Mouse (Mus musculus): Measurements from ENCODE around the gene Bpifb6. TPM values are rescaled to one million over a fixed set of nuclear protein-coding genes. Genes with fewer than 3 reads are reported as not detected.

Gene Bpifb6
- polyA plus RNA-seq, 1 experiment from 2014 or later: not detected

GRCm38 (mm10) chr2:153870984-153871383 is 29.2 kb upstream of the Bpifb6 start, which contains the start of gene Sun5:
Sun5 (minus strand) TSS chr2:153871084.
- TF ChIP-seq EP300 (IDR thresholded peaks at IDR 0.05) (no peak), CTCF (IDR thresholded peaks at IDR 0.05) (no peak)
- ATAC-seq (no peak), DNase-seq (ENCODE audit: low spot score) (no peak)
- Histone ChIP-seq H3K4me3 (ENCODE audit: low read depth, low read length) (no peak within 1 kb of the TSS), H3K36me3 (ENCODE audit: insufficient read depth, low read length) (no peaks in the 10 kb centered on the region), H3K27ac (ENCODE audit: low read length) (no peak within 1 kb of the TSS), H3K9ac (replicated peaks; ENCODE audit: low read depth) (no peak within 1 kb of the TSS), H3K27me3 (replicated peaks; ENCODE audit: insufficient read depth, low read length) (no peaks in the 10 kb centered on the region), H3K4me1 (ENCODE audit: insufficient read depth, low read depth, low read length) (no peaks in the 10 kb centered on the region), H3K4me2 (replicated peaks; ENCODE audit: low read depth, low read length) (no peak within 1 kb of the TSS), H3K9me3 (ENCODE audit: low read length) (no peaks in the 10 kb centered on the region)
- 86% methylated on average over 4 of the region's 4 CpGs for WGBS

GRCm38 (mm10) chr2:153874745-153875144 is 25.4 kb upstream of the Bpifb6 start, which contains the start of gene Bpifb2:
Bpifb2 (plus strand) TSS chr2:153875045.
- Histone ChIP-seq H3K9me3 (ENCODE audit: low read length) (no peaks in the 10 kb centered on the region), H3K27me3 (replicated peaks; ENCODE audit: insufficient read depth, low read length) (no peaks in the 10 kb centered on the region), H3K4me3 (ENCODE audit: low read depth, low read length) (no peak within 1 kb of the TSS), H3K4me1 (ENCODE audit: insufficient read depth, low read depth, low read length) (no peaks in the 10 kb centered on the region), H3K9ac (replicated peaks; ENCODE audit: low read depth) (no peak within 1 kb of the TSS), H3K27ac (ENCODE audit: low read length) (no peak within 1 kb of the TSS), H3K4me2 (replicated peaks; ENCODE audit: low read depth, low read length) (no peak within 1 kb of the TSS), H3K36me3 (ENCODE audit: insufficient read depth, low read length) (no peaks in the 10 kb centered on the region)
- no peak for ATAC-seq
- 53% methylated on average over 9 of the region's 9 CpGs for WGBS
- no peak for DNase-seq (ENCODE audit: low spot score)
- TF ChIP-seq EP300 (IDR thresholded peaks at IDR 0.05): no peak

- Histone ChIP-seq H3K4me2 (replicated peaks; ENCODE audit: low read depth, low read length) (no peak overlapping the region), H3K9ac (replicated peaks; ENCODE audit: low read depth) (no peak overlapping the region), H3K4me3 (ENCODE audit: low read depth, low read length) (no peak overlapping the region), H3K9me3 (ENCODE audit: low read length) (no peaks in the 10 kb centered on the region), H3K27ac (ENCODE audit: low read length) (no peak overlapping the region), H3K4me1 (ENCODE audit: insufficient read depth, low read depth, low read length) (no peaks in the 10 kb centered on the region), H3K36me3 (ENCODE audit: insufficient read depth, low read length) (no peaks in the 10 kb centered on the region), H3K27me3 (replicated peaks; ENCODE audit: insufficient read depth, low read length) (no peaks in the 10 kb centered on the region)
- DNase-seq (ENCODE audit: low spot score): no peak
- ATAC-seq: no peak
- TF ChIP-seq CTCF (IDR thresholded peaks at IDR 0.05): no peak
- no peak for TF ChIP-seq EP300 (IDR thresholded peaks at IDR 0.05)
- 74% methylated on average over 5 of the region's 5 CpGs for WGBS
These were observed 1.1 kb upstream of the Bpifb6 start for GRCm38 (mm10) chr2:153899111-153899510.

GRCm38 (mm10) chr2:153902726-153903125 is 2.5 kb downstream of the Bpifb6 start:
- Histone ChIP-seq H3K36me3 (ENCODE audit: insufficient read depth, low read length) (no peaks in the 10 kb centered on the region), H3K27me3 (replicated peaks; ENCODE audit: insufficient read depth, low read length) (no peaks in the 10 kb centered on the region), H3K4me3 (ENCODE audit: low read depth, low read length) (no peak overlapping the region), H3K27ac (ENCODE audit: low read length) (no peak overlapping the region), H3K4me1 (ENCODE audit: insufficient read depth, low read depth, low read length) (no peaks in the 10 kb centered on the region), H3K9me3 (ENCODE audit: low read length) (no peaks in the 10 kb centered on the region), H3K4me2 (replicated peaks; ENCODE audit: low read depth, low read length) (no peak overlapping the region), H3K9ac (replicated peaks; ENCODE audit: low read depth) (no peak overlapping the region)
- ATAC-seq (no peak), DNase-seq (ENCODE audit: low spot score) (no peak)
- 71% methylated on average over 6 of the region's 6 CpGs for WGBS
- TF ChIP-seq EP300 (IDR thresholded peaks at IDR 0.05): no peak
- TF ChIP-seq CTCF (IDR thresholded peaks at IDR 0.05): no peak

GRCm38 (mm10) chr2:153906626-153907025 is 6.4 kb downstream of the Bpifb6 start:
- H3K27me3 ChIP-seq (replicated peaks; ENCODE audit: insufficient read depth, low read length): no peaks in the 10 kb centered on the region
- H3K36me3 ChIP-seq (ENCODE audit: insufficient read depth, low read length): no peaks in the 10 kb centered on the region
- H3K4me2 ChIP-seq (replicated peaks; ENCODE audit: low read depth, low read length): no peak overlapping the region
- H3K27ac ChIP-seq (ENCODE audit: low read length): no peak overlapping the region
- TF ChIP-seq CTCF (IDR thresholded peaks at IDR 0.05) (no peak), EP300 (IDR thresholded peaks at IDR 0.05) (no peak)
- WGBS: 80% methylated on average over 4 of the region's 4 CpGs
- no peak overlapping the region for H3K4me3 ChIP-seq (ENCODE audit: low read depth, low read length)
- ATAC-seq: no peak
- DNase-seq (ENCODE audit: low spot score): no peak
- H3K4me1 ChIP-seq (ENCODE audit: insufficient read depth, low read depth, low read length): no peaks in the 10 kb centered on the region
- H3K9me3 ChIP-seq (ENCODE audit: low read length): no peaks in the 10 kb centered on the region
- no peak overlapping the region for H3K9ac ChIP-seq (replicated peaks; ENCODE audit: low read depth)

GRCm38 (mm10) chr2:153914151-153914550 is 14.0 kb downstream of the Bpifb6 start:
- no peak overlapping the region for H3K4me2 ChIP-seq (replicated peaks; ENCODE audit: low read depth, low read length)
- no peaks in the 10 kb centered on the region for H3K9me3 ChIP-seq (ENCODE audit: low read length)
- H3K27ac ChIP-seq (ENCODE audit: low read length): no peak overlapping the region
- no peak overlapping the region for H3K4me3 ChIP-seq (ENCODE audit: low read depth, low read length)
- DNase-seq (ENCODE audit: low spot score) (no peak), ATAC-seq (0 out of 2 replicates have a peak, but pooled peaks have one; percentile 21)
- no peaks in the 10 kb centered on the region for H3K4me1 ChIP-seq (ENCODE audit: insufficient read depth, low read depth, low read length)
- no peak overlapping the region for H3K9ac ChIP-seq (replicated peaks; ENCODE audit: low read depth)
- no peaks in the 10 kb centered on the region for H3K36me3 ChIP-seq (ENCODE audit: insufficient read depth, low read length)
- TF ChIP-seq EP300 (IDR thresholded peaks at IDR 0.05): no peak
- TF ChIP-seq CTCF (IDR thresholded peaks at IDR 0.05): no peak
- WGBS: 52% methylated on average over 5 of the region's 5 CpGs
- H3K27me3 ChIP-seq (replicated peaks; ENCODE audit: insufficient read depth, low read length): no peaks in the 10 kb centered on the region

GRCm38 (mm10) chr2:153917930-153918329 is 17.7 kb downstream of the Bpifb6 start, which contains the start of gene Bpifb3:
Bpifb3 (plus strand) TSS chr2:153918230.
- no peak for ATAC-seq
- Histone ChIP-seq H3K36me3 (ENCODE audit: insufficient read depth, low read length) (no peaks in the 10 kb centered on the region), H3K4me3 (ENCODE audit: low read depth, low read length) (no peak within 1 kb of the TSS), H3K9me3 (ENCODE audit: low read length) (no peaks in the 10 kb centered on the region), H3K27ac (ENCODE audit: low read length) (no peak within 1 kb of the TSS), H3K4me1 (ENCODE audit: insufficient read depth, low read depth, low read length) (no peaks in the 10 kb centered on the region), H3K9ac (replicated peaks; ENCODE audit: low read depth) (no peak within 1 kb of the TSS), H3K4me2 (replicated peaks; ENCODE audit: low read depth, low read length) (no peak within 1 kb of the TSS), H3K27me3 (replicated peaks; ENCODE audit: insufficient read depth, low read length) (no peaks in the 10 kb centered on the region)
- TF ChIP-seq EP300 (IDR thresholded peaks at IDR 0.05) (no peak), CTCF (IDR thresholded peaks at IDR 0.05) (no peak)
- no peak for DNase-seq (ENCODE audit: low spot score)
- 72% methylated on average over 8 of the region's 8 CpGs for WGBS

Measured in lung, postnatal 0 days (tissue).